Mouse (Mus musculus) liver, embryonic 13.5 days (tissue): ENCODE data around the gene Polg2. TPM values are rescaled to one million over a fixed set of nuclear protein-coding genes. Genes with fewer than 3 reads are reported as not detected.

Experiments used
- ATAC-seq: fragments of 200-750 bp; cut with Nextera tagmentation; 2 replicates; pipeline ENCODE4 v1.8.0; 2017; ENCODE audit warnings: low read depth, mild to moderate bottlenecking, moderate number of reproducible peaks, moderate library complexity
- DNase-seq: peaks from one replicate; pipeline ENCODE4 v3.0.0; 2022
- H3K27ac ChIP-seq: fragments of 300-500 bp; sonication (generic); 2 replicates; pipeline ENCODE4 v1.5.1; 2015; ENCODE audit warnings: moderate library complexity, mild to moderate bottlenecking, inconsistent platforms
- H3K27me3 ChIP-seq: fragments of 300-500 bp; sonication (generic); 2 replicates; pipeline ENCODE4 v1.6.1; 2015; ENCODE audit warnings: mild to moderate bottlenecking, inconsistent platforms
- H3K36me3 ChIP-seq: fragments of 300-500 bp; sonication (generic); 2 replicates; pipeline ENCODE4 v1.6.1; 2015; ENCODE audit warnings: mild to moderate bottlenecking, inconsistent platforms
- H3K4me1 ChIP-seq: fragments of 300-500 bp; sonication (generic); replicated peaks from 2 replicates; pipeline ENCODE4 v1.6.1; 2015; ENCODE audit warnings: inconsistent platforms
- H3K4me2 ChIP-seq: fragments of 300-500 bp; sonication (generic); 2 replicates; pipeline ENCODE4 v1.6.1; 2015; ENCODE audit warnings: inconsistent platforms, mild to moderate bottlenecking, moderate library complexity
- H3K4me3 ChIP-seq: fragments of 300-500 bp; sonication (generic); replicated peaks from 2 replicates; pipeline ENCODE4 v1.5.1; 2015; ENCODE audit warnings: mild to moderate bottlenecking, inconsistent platforms
- H3K9ac ChIP-seq: fragments of 300-500 bp; sonication (generic); 2 replicates; pipeline ENCODE4 v1.6.1; 2015; ENCODE audit warnings: mild to moderate bottlenecking, inconsistent platforms
- H3K9me3 ChIP-seq: fragments of 300-500 bp; sonication (generic); replicated peaks from 2 replicates; pipeline ENCODE4 v1.6.1; 2016; ENCODE audit warnings: inconsistent platforms
- WGBS: fragments of 180-500 bp; shearing (Covaris S2); methylation state at CpG from one replicate; pipeline ENCODE4 v1.1.7; 2015; ENCODE audit not compliant: insufficient replicate concordance; 5-methylcytosine and 5-hydroxymethylcytosine counted together
- polyA plus RNA-seq: library from polyadenylated mRNA; unstranded; fragments of >200 nt; fragmentation: Nextera tagmentation; extraction: Ambion mirVana; gene quantifications from 2 replicates; pipeline ENCODE4 v1.2.1, GENCODE M21; 2015

Gene Polg2
- polyA plus RNA-seq: 5.5 and 5.9 TPM in 2 replicates

DNA sequence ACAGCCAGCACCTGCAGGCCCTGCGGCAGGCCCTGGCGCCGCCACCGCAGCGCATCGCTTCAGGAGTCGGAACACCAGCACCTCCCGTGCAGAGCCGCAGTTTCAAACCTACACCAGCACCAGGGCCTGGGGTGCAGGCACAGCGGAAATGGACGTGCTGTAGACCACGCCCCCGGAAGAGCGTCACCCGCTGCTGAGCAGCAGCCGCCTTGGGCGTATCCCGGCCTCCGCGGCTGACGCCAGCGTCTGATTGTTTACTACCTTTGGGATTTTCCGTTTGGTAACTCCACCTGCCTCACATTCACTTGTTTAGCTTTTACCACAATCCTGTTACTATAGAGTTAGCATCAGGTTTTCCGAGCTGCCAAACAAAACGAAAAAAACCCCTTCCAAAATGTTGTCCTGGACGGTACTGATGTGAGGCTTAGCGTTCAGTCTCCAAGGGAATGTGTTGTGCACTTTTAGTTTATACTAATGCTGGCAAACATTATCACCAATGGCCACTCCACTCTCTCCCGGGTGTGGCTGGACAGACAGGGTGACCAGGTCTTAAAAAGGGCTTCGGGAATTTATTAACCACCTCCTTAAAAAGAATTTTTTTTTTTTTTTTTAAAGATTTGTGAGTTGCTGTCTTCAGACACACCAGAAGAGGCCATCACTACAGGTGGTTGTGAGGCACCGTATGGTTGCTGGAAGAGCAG is at the start of gene Polg2:
Gene Polg2 (minus strand): TSS at position 150 of the 701 bp plus-strand sequence.
- Histone ChIP-seq H3K27ac (peak within 1 kb of the TSS; percentile 96), H3K9ac (peak within 1 kb of the TSS; percentile 93), H3K9me3 (no peaks in the 10 kb centered on the region), H3K4me3 (peak within 1 kb of the TSS; percentile 84), H3K27me3 (no peaks in the 10 kb centered on the region), H3K4me1 (peaks cover 48% of the 10 kb centered on the region), H3K4me2 (peak within 1 kb of the TSS; percentile 87), H3K36me3 (peaks cover 72% of the 10 kb centered on the region)
- ATAC-seq (peak; percentile 99), DNase-seq (peak; percentile 87)
- 1% methylated on average over 30 of the region's 30 CpGs for WGBS

DNA sequence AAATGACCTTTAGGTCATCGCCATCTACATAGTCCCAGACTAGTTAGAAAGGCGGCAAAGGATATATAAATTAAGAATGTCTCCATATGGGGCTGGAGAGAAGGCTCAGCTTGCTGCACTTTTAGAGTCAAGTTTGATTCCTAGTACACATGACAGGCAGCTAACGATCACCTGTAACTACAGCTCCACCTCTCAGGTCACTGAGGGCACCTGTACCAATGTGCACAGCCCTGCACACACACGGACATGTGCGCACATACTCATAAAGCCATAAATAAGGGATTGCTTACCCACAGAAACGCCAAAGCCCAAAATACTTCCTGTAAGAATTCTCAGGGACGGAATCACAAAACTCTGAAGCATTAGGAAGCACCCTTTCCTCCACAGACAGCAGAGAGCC is 48.7 kb upstream of the Polg2 start:
- Histone ChIP-seq H3K9me3 (no peaks in the 10 kb centered on the region), H3K4me1 (no peaks in the 10 kb centered on the region), H3K4me3 (no peak overlapping the region), H3K4me2 (no peak overlapping the region), H3K36me3 (peaks cover 39% of the 10 kb centered on the region), H3K9ac (no peak overlapping the region), H3K27ac (no peak overlapping the region), H3K27me3 (no peaks in the 10 kb centered on the region)
- ATAC-seq (no peak), DNase-seq (no peak)
- 83% methylated on average over 7 of the region's 7 CpGs for WGBS

DNA sequence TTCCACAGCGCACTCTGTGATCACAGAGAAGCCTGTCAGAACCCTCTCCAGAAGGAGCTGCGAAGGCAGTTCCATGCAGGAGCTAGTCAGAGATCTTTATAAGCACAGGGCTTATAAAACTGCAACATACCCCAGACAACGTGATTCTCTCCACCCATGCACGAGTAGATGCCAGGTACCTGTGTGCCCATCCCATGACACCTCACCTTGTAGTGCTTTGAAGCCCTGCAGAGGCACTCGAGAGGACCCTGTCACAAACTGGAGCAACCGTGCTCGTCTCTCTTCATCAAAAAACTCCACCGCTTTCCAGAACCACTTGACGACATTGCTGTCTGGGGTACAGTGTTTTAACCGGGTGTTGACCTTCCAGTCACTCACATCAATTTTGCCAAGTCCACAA is 45.1 kb upstream of the Polg2 start:
- H3K27me3 ChIP-seq: no peaks in the 10 kb centered on the region
- 85% methylated on average over 10 of the region's 10 CpGs for WGBS

DNA sequence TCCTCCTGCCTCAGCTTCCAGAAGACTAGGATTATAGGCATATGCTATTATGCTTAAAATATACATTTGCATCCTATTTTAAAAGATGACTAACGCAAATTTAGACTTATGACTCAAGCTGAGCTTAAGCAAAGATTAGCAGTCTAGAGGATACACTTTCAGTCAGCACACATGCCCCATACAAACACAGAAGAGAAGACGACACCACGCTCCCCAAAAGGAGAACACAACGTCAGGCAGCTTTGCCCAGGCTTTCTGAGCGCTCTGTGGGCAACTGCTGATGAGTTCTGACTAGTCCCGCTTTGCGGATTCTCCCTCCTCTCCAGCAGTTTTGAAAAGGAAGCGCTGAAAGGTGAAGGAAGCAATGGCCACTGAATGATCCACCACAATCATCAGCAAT is 44.4 kb upstream of the Polg2 start:
- Histone ChIP-seq H3K4me2 (no peak overlapping the region), H3K27me3 (no peaks in the 10 kb centered on the region), H3K9me3 (no peaks in the 10 kb centered on the region), H3K36me3 (peaks cover 55% of the 10 kb centered on the region), H3K4me3 (no peak overlapping the region), H3K4me1 (no peaks in the 10 kb centered on the region; the same call in 1 of the 2 replicates), H3K9ac (no peak overlapping the region), H3K27ac (no peak overlapping the region)
- no peak for DNase-seq
- 77% methylated on average over 8 of the region's 8 CpGs for WGBS
- no peak for ATAC-seq

More for the DNA sequence above, 45.1 kb upstream of the Polg2 start:
- no peak overlapping the region for H3K27ac ChIP-seq
- H3K4me1 ChIP-seq: no peaks in the 10 kb centered on the region; the same call in 1 of the 2 replicates
- ATAC-seq: no peak
- no peak overlapping the region for H3K4me3 ChIP-seq
- no peak overlapping the region for H3K4me2 ChIP-seq
- DNase-seq: no peak
- no peaks in the 10 kb centered on the region for H3K9me3 ChIP-seq
- H3K9ac ChIP-seq: no peak overlapping the region
- H3K36me3 ChIP-seq: peaks cover 48% of the 10 kb centered on the region

DNA sequence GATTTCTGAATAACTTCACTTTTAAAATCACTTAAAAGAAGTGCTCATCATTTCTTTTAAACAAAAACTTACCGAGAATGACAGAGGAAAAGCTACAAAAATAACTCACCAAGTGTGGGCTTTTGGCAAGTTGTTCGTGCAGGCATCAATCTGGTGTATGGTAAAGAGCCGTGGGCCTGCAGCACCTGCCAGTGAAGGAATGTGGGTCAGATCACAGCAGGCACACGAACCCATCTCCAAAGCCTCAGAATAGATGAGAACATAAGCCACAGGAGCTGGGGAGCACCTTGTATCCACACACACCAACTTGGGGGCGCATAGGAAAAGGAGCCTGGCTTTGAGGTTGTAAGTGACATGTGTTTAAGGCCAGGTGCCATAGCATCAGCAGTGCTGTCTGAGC is 43.6 kb upstream of the Polg2 start:
- Histone ChIP-seq H3K4me1 (no peaks in the 10 kb centered on the region; the same call in 1 of the 2 replicates), H3K4me2 (no peak overlapping the region), H3K4me3 (no peak overlapping the region), H3K27me3 (no peaks in the 10 kb centered on the region), H3K9me3 (no peaks in the 10 kb centered on the region), H3K27ac (no peak overlapping the region), H3K9ac (no peak overlapping the region), H3K36me3 (peaks cover 58% of the 10 kb centered on the region)
- 83% methylated on average over 5 of the region's 5 CpGs for WGBS
- no peak for ATAC-seq
- DNase-seq: no peak

- Histone ChIP-seq H3K4me3 (no peak overlapping the region), H3K27ac (no peak overlapping the region), H3K27me3 (no peaks in the 10 kb centered on the region), H3K9me3 (no peaks in the 10 kb centered on the region), H3K4me1 (no peaks in the 10 kb centered on the region; the same call in 1 of the 2 replicates), H3K9ac (no peak overlapping the region), H3K4me2 (no peak overlapping the region), H3K36me3 (peaks cover 57% of the 10 kb centered on the region)
- ATAC-seq (no peak), DNase-seq (no peak)
- WGBS: 85% methylated on average over 8 of the region's 8 CpGs
Observed at GRCm38 (mm10) chr11:106822491-106822890, 43.2 kb upstream of the Polg2 start.

GRCm38 (mm10) chr11:106821397-106821796 is 42.1 kb upstream of the Polg2 start:
- H3K4me1 ChIP-seq: no peaks in the 10 kb centered on the region; the same call in 1 of the 2 replicates
- H3K4me3 ChIP-seq: no peak overlapping the region
- no peaks in the 10 kb centered on the region for H3K27me3 ChIP-seq
- DNase-seq: no peak
- no peaks in the 10 kb centered on the region for H3K9me3 ChIP-seq
- no peak overlapping the region for H3K27ac ChIP-seq
- ATAC-seq: no peak
- H3K4me2 ChIP-seq: no peak overlapping the region
- WGBS: 82% methylated on average over 6 of the region's 6 CpGs
- no peak overlapping the region for H3K9ac ChIP-seq
- peaks cover 63% of the 10 kb centered on the region for H3K36me3 ChIP-seq

- Histone ChIP-seq H3K27me3 (no peaks in the 10 kb centered on the region), H3K9ac (no peak overlapping the region), H3K4me1 (no peaks in the 10 kb centered on the region; the same call in 1 of the 2 replicates), H3K4me3 (no peak overlapping the region), H3K4me2 (no peak overlapping the region), H3K9me3 (no peaks in the 10 kb centered on the region), H3K27ac (no peak overlapping the region), H3K36me3 (peaks cover 63% of the 10 kb centered on the region)
- ATAC-seq (no peak), DNase-seq (no peak)
- WGBS: 57% methylated on average over 4 of the region's 4 CpGs
Observed at GRCm38 (mm10) chr11:106820972-106821371, 41.6 kb upstream of the Polg2 start.

DNA sequence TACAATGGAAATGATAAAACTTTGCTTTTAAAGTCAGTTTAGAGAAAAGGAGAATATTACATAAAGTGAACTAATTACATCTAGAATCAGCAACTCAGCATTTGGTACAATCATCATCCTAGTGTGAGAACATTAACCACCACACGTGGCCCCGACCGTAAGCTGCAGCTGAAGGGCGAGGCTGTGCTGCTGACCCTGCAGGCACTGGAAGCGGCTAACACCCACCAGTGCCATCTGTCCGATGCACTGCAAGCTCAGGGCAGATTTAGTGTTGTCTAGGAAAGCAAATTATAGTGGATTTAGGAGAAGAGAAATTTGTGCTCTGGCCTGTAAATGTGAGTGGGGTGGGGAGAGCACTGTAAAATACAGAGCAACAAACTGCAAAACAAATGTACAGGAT is 40.9 kb upstream of the Polg2 start:
- DNase-seq (no peak), ATAC-seq (no peak)
- Histone ChIP-seq H3K4me3 (no peak overlapping the region), H3K4me2 (no peak overlapping the region), H3K27me3 (no peaks in the 10 kb centered on the region), H3K9ac (no peak overlapping the region), H3K4me1 (no peaks in the 10 kb centered on the region; the same call in 1 of the 2 replicates), H3K36me3 (peaks cover 70% of the 10 kb centered on the region), H3K27ac (no peak overlapping the region), H3K9me3 (no peaks in the 10 kb centered on the region)
- WGBS: 85% methylated on average over 6 of the region's 6 CpGs

- no peak for DNase-seq
- H3K9me3 ChIP-seq: no peaks in the 10 kb centered on the region
- H3K9ac ChIP-seq: no peak overlapping the region
- H3K27me3 ChIP-seq: no peaks in the 10 kb centered on the region
- no peak overlapping the region for H3K4me2 ChIP-seq
- H3K27ac ChIP-seq: no peak overlapping the region
- H3K36me3 ChIP-seq: peaks cover 74% of the 10 kb centered on the region
- no peaks in the 10 kb centered on the region; the same call in 1 of the 2 replicates for H3K4me1 ChIP-seq
- H3K4me3 ChIP-seq: no peak overlapping the region
- ATAC-seq: no peak
- 77% methylated on average over 9 of the region's 9 CpGs for WGBS
Observed at GRCm38 (mm10) chr11:106819595-106819994, 40.3 kb upstream of the Polg2 start.

DNA sequence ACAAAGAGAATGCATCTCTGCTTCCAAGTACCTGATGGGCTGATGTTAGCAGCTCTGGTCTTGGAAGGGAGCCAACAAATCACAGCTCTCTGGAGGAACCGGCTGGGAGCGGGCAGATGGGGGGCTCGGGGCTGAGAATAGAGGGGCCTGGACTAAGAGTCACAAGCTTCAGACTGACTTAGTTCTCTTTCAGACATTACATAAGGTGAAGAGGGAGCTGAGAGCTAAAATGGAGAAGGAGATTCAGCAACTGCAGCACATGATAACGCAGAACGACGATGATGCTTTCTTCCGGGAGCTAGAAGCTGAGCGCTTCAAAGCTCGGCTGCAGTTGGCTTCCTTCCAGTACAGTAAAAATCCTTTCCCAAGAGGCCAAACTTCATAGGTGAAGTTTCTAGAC is 39.0 kb upstream of the Polg2 start:
- H3K9ac ChIP-seq: no peak overlapping the region
- ATAC-seq (no peak), DNase-seq (no peak)
- H3K36me3 ChIP-seq: peaks cover 81% of the 10 kb centered on the region
- H3K4me3 ChIP-seq: no peak overlapping the region
- H3K27ac ChIP-seq: no peak overlapping the region
- H3K27me3 ChIP-seq: no peaks in the 10 kb centered on the region
- WGBS: 84% methylated on average over 9 of the region's 9 CpGs
- H3K4me1 ChIP-seq: no peaks in the 10 kb centered on the region; the same call in 1 of the 2 replicates
- H3K9me3 ChIP-seq: no peaks in the 10 kb centered on the region
- H3K4me2 ChIP-seq: no peak overlapping the region

DNA sequence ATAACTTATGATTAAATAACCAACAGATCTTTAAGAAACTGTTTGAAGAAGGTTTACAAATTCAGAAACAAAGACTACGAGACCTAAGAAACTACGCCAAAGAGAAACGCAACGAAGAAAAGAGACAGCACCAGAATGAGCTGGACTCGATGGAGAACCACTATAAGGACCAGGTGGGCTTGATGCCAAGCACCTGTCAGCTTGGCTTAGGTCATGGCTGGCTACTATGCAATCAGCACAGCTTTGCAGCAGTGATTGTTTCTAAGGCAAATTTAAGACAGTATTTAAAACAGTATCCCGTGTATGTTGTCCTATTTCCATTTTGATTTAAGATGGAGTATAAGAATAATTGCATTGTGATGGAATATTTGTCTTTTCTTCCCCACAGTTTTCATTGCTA is 38.5 kb upstream of the Polg2 start:
- H3K36me3 ChIP-seq: peaks cover 86% of the 10 kb centered on the region
- DNase-seq: no peak

More for the DNA sequence above, 38.5 kb upstream of the Polg2 start:
- Histone ChIP-seq H3K9ac (no peak overlapping the region), H3K4me2 (no peak overlapping the region), H3K4me1 (no peaks in the 10 kb centered on the region; the same call in 1 of the 2 replicates), H3K9me3 (no peaks in the 10 kb centered on the region), H3K27me3 (no peaks in the 10 kb centered on the region), H3K27ac (no peak overlapping the region), H3K4me3 (no peak overlapping the region)
- no peak for ATAC-seq
- WGBS: 88% methylated on average over 6 of the region's 6 CpGs
